Mouse (Mus musculus) v-Abl transformed pro-B cells (cell line): ENCODE measurements at regions not wholly inside any gene's neighbourhood (a gene's known extent, or its start where the extent isn't known, plus 50 kb on each side); places are given as distances from the start of the nearest gene placed in this dataset.

Experiments
- in situ Hi-C, 2 experiments: fragments of 400-800 bp; cut with MboI; formaldehyde crosslinking; loops; one replicate each; pipeline ENCODE4 v1.15.1; 2025; ENCODE audit not compliant: unreplicated experiment in 2 of 2

DNA sequence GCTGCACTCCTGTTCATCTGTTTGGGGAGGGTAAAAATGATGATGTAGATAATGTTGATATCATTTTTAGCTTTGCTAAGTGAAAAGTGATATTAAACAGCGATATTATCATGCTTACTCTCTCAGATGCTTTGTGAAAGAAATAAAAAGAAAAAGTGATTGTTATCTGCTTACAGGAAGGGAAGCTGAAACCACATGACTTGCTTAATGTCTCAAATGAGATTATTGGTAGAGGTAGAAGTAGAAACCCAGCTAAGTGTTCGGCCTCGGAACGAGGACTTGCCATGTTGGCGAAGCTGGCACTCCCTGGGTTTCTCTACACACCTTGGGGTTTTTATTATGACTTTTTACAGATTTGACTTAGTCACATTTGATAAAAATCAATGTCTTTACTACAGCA is 200.1 kb upstream of the Tank start:
- in situ Hi-C loops: no loop called here

DNA sequence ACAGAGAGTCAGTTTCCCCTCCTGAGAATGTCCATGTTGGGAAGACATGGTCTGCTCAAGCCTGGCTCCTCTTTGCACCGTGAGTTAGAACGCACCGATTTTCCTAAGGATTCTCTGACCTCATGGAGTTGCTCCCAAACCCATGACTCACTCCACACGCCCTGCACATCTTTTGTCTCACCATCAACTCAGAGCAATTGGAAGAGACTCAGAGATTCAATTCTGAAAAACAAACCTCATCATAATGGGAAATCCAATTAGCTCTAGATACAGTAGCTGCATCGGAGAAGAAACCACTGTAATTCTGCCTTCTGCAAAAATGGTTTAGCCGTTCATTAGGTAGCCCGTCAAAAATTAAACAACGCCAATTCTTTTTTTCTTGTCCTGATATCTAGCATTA is 200.6 kb upstream of the Tank start:
- in situ Hi-C loops: no loop called here

DNA sequence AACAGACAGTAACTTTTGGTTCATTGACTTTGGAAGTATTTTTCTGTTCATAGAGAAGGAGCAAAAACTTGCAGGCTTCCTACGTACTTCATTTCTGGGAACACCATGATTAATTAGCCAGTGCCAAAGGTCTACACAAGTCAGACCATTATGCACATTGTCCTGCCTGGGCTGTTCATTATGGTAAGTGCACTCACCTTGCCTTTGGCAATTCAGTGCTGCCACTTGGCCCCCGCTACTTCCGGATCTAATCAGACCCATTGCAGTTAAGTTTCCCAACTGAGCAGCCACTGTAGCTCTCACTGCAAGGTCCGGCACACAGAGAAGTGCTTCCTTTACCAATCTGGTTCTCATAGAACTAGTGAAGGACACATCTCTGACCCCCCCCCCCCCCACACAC is 215.8 kb upstream of the Tank start:
- in situ Hi-C loops: no loop called here

DNA sequence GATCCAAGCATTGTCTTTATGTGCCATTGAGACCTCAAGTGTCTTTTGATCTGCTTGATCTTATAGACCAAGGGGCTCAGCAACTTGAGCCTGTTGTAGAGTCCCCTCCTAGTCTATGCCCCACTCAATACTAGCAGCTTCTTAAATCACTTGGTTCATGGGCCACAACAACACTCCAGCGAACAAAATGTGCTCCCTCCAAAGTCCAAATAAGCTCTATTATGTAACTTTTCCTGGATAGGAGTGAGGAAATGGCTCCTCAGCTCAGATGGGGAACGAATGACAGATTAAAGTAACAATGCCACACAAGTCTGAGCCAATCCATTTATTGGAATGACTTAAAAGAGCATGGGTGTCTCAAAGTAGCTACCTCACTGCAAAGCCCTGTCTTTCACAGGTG is 217.0 kb upstream of the Tank start:
- in situ Hi-C loops: no loop called here

DNA sequence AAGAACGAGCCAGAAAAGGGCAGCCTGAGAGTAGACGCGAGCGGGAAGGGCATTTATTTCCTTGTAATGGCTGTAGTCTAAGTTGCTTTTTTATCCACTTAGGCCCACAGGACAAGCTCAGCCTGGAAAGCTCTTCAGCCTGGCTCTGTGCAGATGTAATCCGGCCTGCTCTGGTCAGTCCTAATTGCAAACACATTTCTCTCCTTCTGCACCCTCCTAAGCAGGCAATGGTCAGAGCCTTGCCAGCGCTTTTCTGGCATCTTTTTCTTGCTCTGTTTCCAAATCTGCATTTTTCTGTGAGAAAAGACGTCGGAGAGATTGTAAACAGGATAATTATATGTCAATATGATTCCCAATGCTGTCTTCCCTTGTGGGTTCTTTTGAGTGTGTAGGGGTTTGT is 224.3 kb upstream of the Tank start:
- in situ Hi-C loops: no loop called here

DNA sequence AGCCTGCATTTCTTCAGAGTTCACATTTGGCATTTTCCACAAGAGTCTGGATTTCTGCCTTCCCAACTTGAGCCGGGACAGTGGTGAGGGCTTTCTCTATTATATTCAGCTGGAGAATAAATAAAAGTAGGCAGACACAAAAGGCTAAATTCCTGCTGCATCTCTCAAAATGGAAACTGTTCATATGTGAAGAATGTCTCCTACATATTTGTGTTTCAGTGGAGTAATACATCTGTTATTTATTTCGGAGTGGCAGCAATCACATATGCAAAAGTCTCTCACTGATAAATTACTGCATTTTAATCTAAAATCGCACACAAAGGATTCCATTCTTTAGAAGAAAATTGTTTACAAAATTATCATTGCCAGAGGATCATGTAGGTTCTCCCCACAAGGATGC is 230.9 kb upstream of the Tank start:
- in situ Hi-C loops: no loop called here

DNA sequence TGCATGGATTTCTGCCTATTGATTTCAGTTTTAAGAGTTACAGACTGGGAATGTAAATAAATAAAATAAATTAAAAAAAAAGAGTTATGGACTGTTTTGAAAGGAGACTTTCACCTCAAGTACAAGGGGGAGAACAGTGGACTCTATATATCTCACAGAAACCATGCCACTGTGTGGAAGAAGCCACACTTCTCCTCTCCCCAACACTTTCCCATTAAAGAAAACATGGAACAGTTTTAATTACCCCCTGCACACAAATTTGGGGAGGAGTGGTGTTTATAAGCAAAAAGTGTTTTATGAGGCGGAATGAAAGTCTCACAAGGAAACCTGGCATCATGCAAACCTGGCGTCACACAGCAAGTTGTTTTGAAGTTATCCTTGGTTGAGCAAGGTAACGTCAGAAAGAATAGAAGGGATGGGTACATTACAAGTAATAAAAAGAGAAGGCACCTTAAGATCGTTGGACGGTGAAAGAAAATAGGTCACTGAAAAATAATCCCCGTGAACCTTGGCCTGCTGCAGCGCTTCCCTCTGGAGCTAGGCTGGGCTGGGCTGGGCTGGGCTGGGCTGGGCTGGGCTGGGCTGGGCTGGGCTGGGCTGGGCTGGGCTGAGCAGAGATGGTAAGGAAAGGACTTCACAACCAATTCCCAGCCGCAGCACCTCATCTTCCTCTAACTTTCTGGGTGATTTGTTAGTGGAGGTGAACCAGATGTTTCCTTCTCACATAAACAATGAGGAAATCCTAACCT is 232.2 kb upstream of the Tank start:
- in situ Hi-C loops: no loop called here

DNA sequence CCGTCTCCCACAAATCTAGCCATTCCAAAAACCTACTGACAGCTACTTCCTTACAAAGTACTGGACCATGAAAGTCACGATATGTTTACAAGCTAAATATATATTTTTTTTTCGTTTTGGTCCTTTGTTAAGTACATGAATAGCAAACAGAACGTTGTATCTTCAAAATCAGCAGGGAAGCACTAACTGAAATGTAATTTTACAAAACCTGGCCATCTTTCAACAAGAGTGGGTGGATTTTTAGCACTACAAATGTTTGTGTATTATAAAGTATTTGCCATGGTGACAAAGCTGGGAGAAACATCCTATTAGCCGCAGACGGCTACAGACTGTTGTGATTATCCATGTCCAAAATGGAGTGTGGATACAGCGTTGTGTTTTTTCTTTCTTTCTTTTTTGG is 233.1 kb upstream of the Tank start:
- in situ Hi-C loops: no loop called here

DNA sequence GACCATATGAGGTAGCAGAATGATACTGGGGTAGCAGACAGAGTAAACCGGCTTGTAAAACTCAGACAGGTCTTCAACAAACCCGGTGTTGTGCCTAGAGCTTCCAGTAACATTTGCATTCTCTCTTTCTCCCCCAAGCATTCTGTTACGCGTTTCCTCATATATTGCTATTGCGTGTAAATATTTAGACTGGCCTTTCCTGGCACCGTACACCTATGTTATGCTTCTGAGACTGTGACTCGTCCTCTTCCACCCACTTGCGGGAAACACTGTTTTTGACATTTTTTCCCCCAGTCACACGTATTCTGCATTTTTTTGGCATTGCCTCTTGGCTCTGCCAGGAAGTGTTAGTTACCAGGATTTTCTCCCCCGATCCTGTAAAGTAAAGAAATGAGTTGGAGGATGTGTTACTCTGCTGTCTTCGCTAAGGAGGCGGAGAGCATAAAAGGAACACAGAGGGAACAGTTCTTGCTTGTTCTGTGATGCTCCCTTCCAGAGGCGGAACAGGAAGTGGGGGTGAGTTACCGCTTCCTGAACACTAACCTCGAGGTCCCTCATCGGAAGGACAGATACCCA is 233.7 kb upstream of the Tank start:
- in situ Hi-C loops: no loop called here

DNA sequence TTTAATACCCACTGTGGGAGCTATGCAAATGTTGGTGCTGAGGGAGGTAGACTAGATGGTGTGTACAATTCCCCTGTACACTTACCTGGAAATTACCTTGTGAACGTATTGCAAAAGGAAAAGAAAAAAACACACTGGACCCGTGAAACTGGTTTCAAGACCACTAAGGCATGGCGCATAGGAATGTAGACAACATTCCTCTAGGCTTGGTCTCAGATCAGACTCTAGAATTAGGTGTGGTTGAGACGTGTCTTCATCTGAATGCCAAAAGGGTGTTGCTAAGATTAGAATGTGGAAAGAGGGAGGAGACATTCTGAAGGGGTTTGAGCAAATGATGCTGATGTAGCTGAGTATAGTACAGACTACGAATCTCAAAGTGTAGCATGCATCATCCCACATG is 237.1 kb upstream of the Tank start:
- in situ Hi-C loops: no loop called here

DNA sequence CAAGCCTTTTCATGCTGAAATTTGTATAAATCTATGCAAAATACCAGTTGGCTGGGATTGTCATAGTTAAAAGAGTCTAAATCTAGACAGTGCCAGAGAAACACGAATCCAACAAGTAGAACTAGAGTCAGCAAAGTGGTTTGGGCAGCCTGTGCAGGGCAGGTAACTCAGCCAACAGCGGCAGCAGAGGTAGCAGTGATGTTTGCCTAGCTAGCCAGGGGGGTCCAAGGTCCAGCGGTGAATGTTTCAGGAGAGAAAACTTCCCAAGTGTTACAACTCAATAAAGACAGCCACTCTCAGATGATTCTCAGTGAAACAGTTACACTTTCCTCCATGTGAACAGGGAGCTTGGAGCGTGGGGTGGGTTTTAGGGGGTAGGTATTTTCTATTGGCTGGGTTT is 259.2 kb upstream of the Tank start:
- in situ Hi-C loops: no loop called here

DNA sequence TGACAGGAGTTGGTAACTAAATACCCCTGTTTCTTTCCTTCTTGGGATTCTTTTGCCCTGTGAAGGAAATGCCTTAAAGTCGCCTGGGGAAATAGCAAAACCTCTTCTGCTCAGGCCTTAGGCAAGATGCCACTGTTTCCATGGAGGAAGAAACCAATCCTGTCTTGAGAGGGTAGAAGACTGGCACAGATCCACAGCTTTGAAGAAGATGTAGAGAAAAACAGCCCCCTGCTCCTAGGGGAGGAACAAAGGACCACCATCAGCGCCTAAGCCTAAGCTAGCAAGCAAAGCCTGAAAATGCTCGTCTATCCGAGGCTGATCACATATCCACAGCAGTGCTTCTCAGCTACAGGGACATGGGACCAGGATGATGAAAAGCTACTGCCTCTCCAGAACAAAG is 268.0 kb upstream of the Tank start:
- in situ Hi-C loops: no loop called here

DNA sequence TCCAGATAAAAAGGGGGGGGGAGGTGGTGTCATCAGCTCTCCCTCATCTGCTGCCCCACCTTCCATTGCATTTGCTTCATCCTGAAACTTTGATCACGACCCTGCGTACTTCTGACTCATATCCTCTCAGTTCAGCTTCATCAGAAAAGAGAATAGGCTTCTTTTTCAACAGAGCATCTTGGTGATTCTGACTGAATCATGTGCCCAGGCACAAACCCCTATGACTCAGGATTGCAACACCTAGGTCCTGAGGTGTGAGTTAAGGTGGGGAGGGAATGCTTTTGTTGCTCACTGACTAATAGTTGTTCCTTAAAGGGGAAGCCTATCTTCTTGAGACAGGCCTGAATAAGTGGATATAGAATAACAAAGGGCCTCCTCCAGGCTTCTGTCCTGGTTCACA is 269.2 kb upstream of the Tank start:
- in situ Hi-C loops: no loop called here

DNA sequence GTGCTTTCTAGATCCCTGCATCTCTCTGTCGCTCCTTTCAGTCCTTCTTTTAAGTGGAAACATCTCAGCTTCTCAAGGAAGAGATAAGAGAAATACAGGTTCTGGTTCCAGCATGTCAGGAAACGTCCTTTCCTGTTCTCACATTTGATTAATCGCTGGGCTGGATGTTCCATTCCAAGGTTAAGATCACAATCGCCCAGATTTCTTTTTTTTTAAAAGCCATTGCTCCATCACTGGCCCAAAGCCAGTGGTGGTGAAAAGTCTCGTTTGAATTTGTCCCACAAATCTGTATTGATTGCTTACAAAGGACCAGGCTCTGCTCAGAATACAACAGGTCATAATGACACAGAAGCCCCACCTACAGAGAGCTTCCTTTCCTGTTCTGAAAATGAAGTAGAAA is 281.2 kb upstream of the Tank start:
- in situ Hi-C loops: no loop called here

DNA sequence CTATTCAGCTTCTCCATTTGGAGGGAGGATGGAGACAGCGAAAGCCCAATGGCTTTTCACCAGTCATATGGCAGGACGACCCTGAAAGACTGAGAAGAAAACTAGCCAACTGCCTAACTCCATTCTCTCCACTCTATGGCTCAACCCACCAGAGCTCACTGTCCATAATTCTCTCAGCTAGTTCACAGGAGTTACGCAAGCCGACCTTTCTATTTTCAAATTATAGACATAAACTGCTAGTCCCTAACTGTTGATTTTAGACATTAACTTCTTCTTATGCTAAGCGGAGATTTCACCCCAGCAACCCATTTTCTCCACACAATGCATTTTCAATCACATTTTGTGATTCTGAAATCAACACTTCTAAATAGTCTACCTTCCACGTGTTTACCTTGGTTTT is 281.8 kb upstream of the Tank start:
- in situ Hi-C loops: no loop called here

DNA sequence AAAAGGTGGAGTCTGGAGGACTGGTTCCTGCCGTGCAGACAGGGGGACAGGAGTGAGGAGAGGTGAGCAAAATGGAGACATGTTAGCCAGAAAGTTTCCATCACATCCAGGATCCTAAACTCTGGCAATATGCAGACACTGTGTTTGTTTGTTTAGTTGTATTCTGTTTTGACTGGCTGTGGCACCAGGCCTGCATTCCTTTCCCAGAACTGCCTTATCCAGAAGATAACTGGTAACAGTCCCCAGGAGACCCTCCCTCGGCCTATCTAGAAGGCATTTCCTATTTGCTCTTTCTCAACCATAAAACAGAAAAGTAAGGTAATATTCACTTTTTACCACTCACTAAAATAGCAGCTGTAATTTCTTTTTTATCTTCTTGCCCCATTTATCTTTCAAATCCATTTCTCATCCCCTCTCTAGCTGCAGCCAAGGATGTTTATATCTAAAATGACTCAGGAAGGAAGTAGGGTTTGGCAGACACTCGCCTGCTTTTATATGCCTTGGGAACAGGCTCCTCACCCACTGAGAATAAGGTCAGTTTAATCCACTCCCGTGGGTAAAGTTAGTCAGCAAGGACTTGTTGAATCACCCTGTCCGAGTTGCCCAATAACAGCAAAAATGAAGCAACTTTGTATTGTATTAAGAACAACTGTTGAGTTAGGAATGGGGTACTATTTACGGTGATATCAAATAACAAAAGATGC is 283.0 kb upstream of the Tank start:
- in situ Hi-C loops: no loop called here

DNA sequence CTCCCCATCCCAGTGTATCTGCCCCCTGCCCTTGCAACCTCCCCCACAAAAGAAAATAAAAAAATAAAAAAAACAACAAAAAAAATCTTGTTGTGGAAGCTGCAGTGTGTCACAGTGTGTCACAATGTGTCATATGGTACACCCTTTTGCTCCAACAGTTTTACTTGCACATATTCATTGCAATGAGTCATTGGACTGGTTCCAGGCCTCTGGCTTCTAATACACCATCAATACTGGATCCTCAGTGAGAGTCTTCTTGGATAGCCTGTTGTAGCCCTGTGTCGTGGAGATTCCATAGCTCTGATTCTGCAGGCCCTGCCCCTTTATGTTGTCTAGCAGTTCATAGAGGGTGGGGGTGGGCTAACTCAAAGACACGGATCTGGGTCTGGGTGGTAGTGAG is 290.1 kb upstream of the Tank start:
- in situ Hi-C loops: no loop called here

DNA sequence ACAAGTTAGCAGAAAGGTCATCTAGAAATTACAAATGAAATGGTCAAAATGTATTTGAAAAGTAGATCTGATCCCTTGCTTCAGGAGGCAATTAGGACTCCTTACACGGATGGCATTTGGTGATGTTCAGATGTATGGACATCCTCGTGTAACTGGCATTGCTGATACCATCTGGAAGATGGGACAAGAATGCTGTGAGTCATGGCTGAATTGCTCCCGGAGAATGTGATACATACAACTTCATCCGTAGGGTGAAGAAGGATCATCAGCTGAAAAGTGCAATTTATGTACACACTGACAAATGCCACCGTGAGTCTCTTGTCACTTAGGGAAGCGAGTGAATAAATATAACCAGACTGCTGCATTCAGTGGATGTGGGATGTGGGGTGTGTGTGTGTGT is 293.7 kb upstream of the Tank start:
- in situ Hi-C loops: no loop called here

DNA sequence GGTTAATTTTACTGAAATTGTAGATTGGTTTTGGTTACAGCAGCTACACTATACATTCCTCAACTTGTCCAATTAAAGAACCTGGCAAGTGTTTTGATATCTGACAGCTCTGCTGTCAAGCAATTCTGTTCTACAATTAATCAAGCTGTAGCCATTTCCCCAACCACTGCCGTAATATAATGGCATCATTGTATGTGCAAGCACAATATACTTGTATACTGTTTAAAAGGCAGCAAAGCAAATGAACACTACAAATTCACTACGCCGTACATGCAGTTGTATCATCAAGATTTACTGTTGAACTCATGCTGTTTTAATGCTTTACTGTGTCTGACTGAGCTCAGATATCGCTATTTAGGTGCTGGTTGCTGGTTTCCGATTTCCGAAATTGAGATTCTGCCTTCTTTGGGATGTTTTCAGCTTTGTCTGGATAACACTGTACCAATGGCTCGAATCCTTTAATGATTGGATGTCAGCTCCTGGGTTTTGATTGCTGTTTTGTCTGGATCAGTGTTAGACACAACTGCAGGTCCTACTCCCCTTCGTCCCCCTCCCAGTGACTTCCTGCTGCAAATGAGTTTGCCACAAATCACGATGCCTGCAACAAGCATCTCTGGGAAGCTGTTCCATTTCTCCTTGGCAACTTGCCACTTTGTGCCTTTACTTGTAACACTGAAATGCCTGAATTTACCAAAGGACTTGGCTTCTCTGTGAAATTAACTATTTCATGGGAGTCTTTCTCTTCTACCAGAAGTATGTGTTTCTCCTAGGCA is 294.4 kb upstream of the Tank start:
- in situ Hi-C loops: no loop called here

DNA sequence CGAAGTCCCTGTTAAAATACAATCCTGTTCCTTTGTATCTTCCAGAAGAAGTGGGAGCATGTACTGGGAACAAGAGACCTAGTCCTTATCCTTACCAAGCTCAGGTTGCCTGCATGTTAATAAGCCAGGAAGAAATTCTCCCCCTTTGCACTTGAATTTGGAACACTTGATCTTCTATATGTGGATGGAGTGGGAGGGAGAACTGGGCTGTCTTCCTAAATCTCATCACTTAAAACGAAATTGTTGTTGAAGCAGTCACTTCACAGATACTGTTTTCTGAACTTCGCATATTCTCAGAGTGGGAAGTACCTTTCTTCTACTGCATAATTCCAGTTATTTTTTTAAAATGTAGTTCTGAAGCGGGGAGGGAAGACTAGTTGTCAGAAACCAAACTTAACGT is 305.7 kb upstream of the Tank start:
- in situ Hi-C loops: no loop called here

DNA sequence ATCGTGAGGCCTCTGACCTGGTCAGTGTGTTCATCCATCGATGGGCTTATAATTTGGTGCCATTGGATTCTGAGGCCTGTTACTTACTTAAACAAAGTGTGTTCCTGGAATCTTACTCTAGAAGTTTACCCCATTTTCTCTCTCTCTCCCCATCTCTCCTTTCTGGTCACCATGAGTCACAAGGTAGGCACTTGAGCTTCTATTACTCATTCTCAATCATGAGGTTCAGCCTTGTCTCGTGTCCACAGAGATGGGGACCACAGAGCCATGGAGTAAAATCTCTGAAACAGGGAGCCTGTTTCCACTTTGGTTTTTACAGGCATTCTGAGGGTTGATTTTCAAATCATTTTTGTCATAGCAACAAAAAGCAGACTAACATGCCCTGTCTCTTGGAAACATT is 304.7 kb upstream of the Rbms1 start:
- in situ Hi-C loops: no loop called here
